Mouse (Mus musculus) NIH3T3 (cell line): Measurements from ENCODE around the gene Olfr806.
A peak's percentile ranks its signal among the peaks of the same experiment; 100 is the strongest.

Experiments
- DNase-seq: peaks from one replicate; pipeline ENCODE4 v3.0.0-alpha.2; 2012; ENCODE audit warnings: low read depth

Olfr806 gene

GRCm38 (mm10) chr10:129741821-129742220 lies at the start of gene Olfr806:
TSS of gene Olfr806 (minus strand) at chr10:129741921.
- DNase-seq: no peak

GRCm38 (mm10) chr10:129778123-129778522 lies 36.4 kb upstream of the Olfr806 start:
- DNase-seq: peak; percentile 5

- DNase-seq: no peak
Measured at GRCm38 (mm10) chr10:129774338-129774737, 32.6 kb upstream of the Olfr806 start, which contains the start of gene Olfr809. TSS of gene Olfr809 (plus strand) at chr10:129774638.

GRCm38 (mm10) chr10:129765182-129765581 lies 23.5 kb upstream of the Olfr806 start, which contains the start of gene Olfr808:
TSS of gene Olfr808 (plus strand) at chr10:129765482.
- no peak for DNase-seq

GRCm38 (mm10) chr10:129757693-129758092 lies 16.0 kb upstream of the Olfr806 start, which contains the start of gene Olfr807:
TSS of gene Olfr807 (minus strand) at chr10:129757793.
- no peak for DNase-seq

- no peak for DNase-seq
Measured at GRCm38 (mm10) chr10:129729275-129729674, 12.4 kb downstream of the Olfr806 start, which contains the start of gene Olfr805. TSS of gene Olfr805 (minus strand) at chr10:129729375.

GRCm38 (mm10) chr10:129702910-129703309 lies 38.8 kb downstream of the Olfr806 start, which contains the start of gene Olfr804:
TSS of gene Olfr804 (plus strand) at chr10:129703210.
- no peak for DNase-seq

- DNase-seq: no peak
Measured at GRCm38 (mm10) chr10:129694186-129694585, 47.5 kb downstream of the Olfr806 start, which contains the start of gene Olfr803. TSS of gene Olfr803 (minus strand) at chr10:129694286.

- no peak for DNase-seq
Measured at GRCm38 (mm10) chr10:129688069-129688468, 53.7 kb downstream of the Olfr806 start, which contains the start of gene Olfr802. TSS of gene Olfr802 (minus strand) at chr10:129688169.
